Mouse (Mus musculus): Measurements from ENCODE around the gene Nudt6. TPM values are rescaled to one million over a fixed set of nuclear protein-coding genes. Genes with fewer than 3 reads are reported as not detected.

Gene Nudt6
- total RNA-seq, 2 experiments from 2014 or later: 1.3 to 1.5 TPM

- ATAC-seq (replicated peaks; ENCODE audit: low FRiP score, poor library complexity, severe bottlenecking): no peak
Measured at GRCm38 (mm10) chr3:37396930-37397608, 22.9 kb downstream of the Nudt6 start.

DNA sequence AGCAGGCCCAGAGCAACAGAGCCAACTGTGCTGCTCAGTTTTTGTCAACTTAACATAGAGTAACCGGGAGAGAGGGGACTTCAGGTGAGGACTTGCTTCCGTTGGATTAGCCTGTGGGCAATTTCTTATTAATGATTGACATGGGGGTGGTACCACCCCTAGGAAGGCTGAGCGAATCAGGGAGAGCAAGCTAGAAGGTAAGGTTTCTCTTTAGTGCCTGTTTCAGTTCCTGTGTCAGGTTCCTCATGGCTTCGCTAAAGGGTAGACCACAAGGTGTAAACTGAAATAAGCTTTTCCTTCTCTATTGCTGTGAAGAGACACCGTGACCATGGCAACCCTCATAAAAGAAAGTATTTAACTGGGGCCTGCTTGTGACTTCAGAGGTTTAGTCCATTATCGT, 32.7 kb downstream of the Nudt6 start:
- no peak for ATAC-seq (replicated peaks; ENCODE audit: low FRiP score, poor library complexity, severe bottlenecking)

- no peak for ATAC-seq (replicated peaks; ENCODE audit: low FRiP score, poor library complexity, severe bottlenecking)
Measured at GRCm38 (mm10) chr3:37383096-37383765, 36.8 kb downstream of the Nudt6 start.

DNA sequence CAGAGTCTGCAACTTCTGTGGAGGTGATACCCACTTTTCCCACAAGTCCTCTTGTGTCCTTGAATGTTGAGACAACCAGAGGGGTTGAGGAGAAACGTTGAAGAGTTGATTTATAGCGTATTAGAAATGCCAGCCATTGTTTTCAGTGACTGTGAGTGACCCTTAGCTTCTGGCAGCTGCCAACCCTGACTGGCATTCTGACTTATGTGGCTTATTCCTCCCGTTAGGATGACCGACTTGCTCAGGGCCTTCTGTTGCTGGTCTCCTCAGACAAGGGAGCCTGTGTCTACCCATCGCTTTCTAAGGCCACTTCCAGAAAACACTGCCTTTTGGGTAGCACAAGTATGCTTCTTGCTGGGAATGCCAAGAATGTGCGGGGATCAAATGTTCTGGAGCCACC, 38.6 kb downstream of the Nudt6 start:
- ATAC-seq (replicated peaks; ENCODE audit: low FRiP score, poor library complexity, severe bottlenecking): no peak

- no peak for ATAC-seq (replicated peaks; ENCODE audit: low FRiP score, poor library complexity, severe bottlenecking)
Measured at GRCm38 (mm10) chr3:37379930-37380881, 39.8 kb downstream of the Nudt6 start.

DNA sequence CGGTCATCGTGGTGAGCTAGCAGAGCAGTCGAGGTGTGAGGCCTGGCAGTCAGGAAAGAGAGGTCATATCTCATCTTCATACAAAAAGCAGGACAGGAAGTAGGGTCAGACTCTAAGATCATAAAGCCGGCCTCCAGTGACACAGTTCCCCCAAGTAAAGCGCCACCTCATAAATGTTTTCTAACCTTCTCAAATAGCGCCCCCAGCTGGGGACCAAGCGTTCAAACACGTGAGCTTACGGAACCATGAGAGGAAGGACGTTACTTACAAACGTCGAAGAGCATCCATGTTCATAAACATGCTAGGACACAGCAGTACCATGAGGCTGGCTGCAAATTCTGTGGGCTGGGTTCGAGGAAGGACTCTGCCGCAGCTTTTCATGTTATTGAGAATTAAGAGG, 40.8 kb downstream of the Nudt6 start:
- no peak for ATAC-seq (replicated peaks; ENCODE audit: low FRiP score, poor library complexity, severe bottlenecking)

- ATAC-seq (replicated peaks; ENCODE audit: low FRiP score, poor library complexity, severe bottlenecking): no peak
Measured at GRCm38 (mm10) chr3:37378412-37378811, 41.6 kb downstream of the Nudt6 start.

GRCm38 (mm10) chr3:37377926-37378325, 42.1 kb downstream of the Nudt6 start:
- no peak for ATAC-seq (replicated peaks; ENCODE audit: low FRiP score, poor library complexity, severe bottlenecking)

- no peak for ATAC-seq (replicated peaks; ENCODE audit: low FRiP score, poor library complexity, severe bottlenecking)
Measured at GRCm38 (mm10) chr3:37373712-37374111, 46.3 kb downstream of the Nudt6 start.

- no peak for ATAC-seq (replicated peaks; ENCODE audit: low FRiP score, poor library complexity, severe bottlenecking)
Measured at GRCm38 (mm10) chr3:37370407-37370806, 49.6 kb downstream of the Nudt6 start.

DNA sequence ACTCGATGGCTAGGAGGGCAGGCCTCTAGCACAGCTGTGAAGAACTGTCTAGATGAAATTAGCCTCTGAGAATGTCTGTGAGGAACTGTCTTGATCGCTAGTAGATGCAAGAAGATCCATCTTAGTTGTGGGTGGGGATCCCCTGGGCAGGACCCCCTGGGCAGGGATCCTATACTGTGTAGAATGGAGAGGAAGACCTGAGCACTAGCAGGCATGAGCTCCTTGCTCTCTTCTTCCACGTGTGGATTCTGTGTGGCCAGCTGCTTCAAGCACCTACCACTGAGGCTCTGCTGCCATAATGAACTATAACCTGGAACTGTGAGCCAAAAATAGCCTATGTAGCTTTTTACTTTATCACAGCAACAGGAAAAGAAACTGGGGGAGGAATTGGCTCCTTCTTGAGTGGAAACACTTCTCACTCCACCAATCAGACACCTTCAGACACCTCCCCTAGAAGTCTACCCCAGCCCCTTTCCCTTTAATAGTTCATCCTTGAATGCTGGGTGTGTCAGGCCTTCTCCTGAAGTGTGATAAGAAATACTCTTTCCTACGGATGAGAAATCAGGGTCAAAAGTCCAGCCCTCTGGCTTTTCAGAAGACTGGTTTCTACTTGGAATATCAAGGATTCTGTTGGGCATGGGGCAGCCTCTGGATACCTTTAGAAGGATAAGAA, 53.5 kb downstream of the Nudt6 start:
- ATAC-seq (replicated peaks; ENCODE audit: low FRiP score, poor library complexity, severe bottlenecking): no peak

DNA sequence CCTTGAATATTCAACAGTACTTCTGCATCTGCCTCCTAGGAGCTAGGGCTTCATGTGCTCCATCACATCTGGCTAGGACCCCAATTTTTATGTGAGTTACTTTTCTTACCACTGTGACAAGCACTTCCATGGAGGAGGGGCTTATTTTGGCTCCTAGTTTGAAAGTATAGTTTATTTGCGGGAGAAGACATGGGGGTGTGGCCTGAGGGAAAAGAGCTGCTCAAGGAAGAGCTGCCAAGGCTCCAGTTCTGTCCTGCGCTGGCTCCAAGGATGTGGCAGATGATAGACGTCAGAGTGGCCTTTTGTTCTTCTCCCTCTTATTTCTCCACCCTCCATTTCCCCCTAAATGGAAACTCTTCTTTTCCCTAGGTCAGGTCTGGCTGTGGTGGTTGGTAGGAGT, 54.0 kb downstream of the Nudt6 start:
- no peak for ATAC-seq (replicated peaks; ENCODE audit: low FRiP score, poor library complexity, severe bottlenecking)

- no peak for ATAC-seq (replicated peaks; ENCODE audit: low FRiP score, poor library complexity, severe bottlenecking)
Measured at GRCm38 (mm10) chr3:37365144-37365543, 54.9 kb downstream of the Nudt6 start.

GRCm38 (mm10) chr3:37360729-37361128, 59.3 kb downstream of the Nudt6 start:
- ATAC-seq (replicated peaks; ENCODE audit: low FRiP score, poor library complexity, severe bottlenecking): no peak

Other genes with a start within 250 kb of the Nudt6 start
- gene Il21, start 187.6 kb downstream of the Nudt6 start, total RNA-seq (2015; ENCODE audit: low replicate concordance): not detected in 2 replicates
- not detected in 2 replicates for gene Il21, start 187.6 kb downstream of the Nudt6 start, total RNA-seq (2017; ENCODE audit: low replicate concordance)
- gene Bbs12, start 107.7 kb downstream of the Nudt6 start, total RNA-seq (2015; ENCODE audit: low replicate concordance): 0.77 TPM in 1 of 2 replicates, not detected in the other
- gene Bbs12, start 107.7 kb downstream of the Nudt6 start, total RNA-seq (2017; ENCODE audit: low replicate concordance): 0.56 and 0.68 TPM in 2 replicates
- 1.3 TPM in 1 of 2 replicates, not detected in the other for gene Cetn4, start 107.5 kb downstream of the Nudt6 start, total RNA-seq (2015; ENCODE audit: low replicate concordance)
- gene Cetn4, start 107.5 kb downstream of the Nudt6 start, total RNA-seq (2017; ENCODE audit: low replicate concordance): 0.98 and 3.8 TPM in 2 replicates
- not detected in 2 replicates for gene Fgf2, start 71.9 kb downstream of the Nudt6 start, total RNA-seq (2015; ENCODE audit: low replicate concordance)
- not detected in 2 replicates for gene Fgf2, start 71.9 kb downstream of the Nudt6 start, total RNA-seq (2017; ENCODE audit: low replicate concordance)
- 1.0 and 2.5 TPM in 2 replicates for gene Spata5, start 315 bp downstream of the Nudt6 start, total RNA-seq (2015; ENCODE audit: low replicate concordance)
- 22.2 and 23.6 TPM in 2 replicates for gene Spata5, start 315 bp downstream of the Nudt6 start, total RNA-seq (2017; ENCODE audit: low replicate concordance)
- 2.3 TPM in 1 of 2 replicates, not detected in the other for gene Spry1, start 219.7 kb upstream of the Nudt6 start, total RNA-seq (2015; ENCODE audit: low replicate concordance)
- 0.26 TPM in 1 of 2 replicates, not detected in the other for gene Spry1, start 219.7 kb upstream of the Nudt6 start, total RNA-seq (2017; ENCODE audit: low replicate concordance)

Measured in erythroblast, adult 5-6 weeks (primary cell).